Mouse (Mus musculus) liver, embryonic 14.5 days (tissue): ENCODE measurements around the gene Sp1. TPM values are rescaled to one million over a fixed set of nuclear protein-coding genes. Genes with fewer than 3 reads are reported as not detected.

Source experiments
- ATAC-seq: fragments of 200-750 bp; cut with Nextera tagmentation; 2 replicates; pipeline ENCODE4 v1.8.0; 2017; ENCODE audit warnings: moderate number of reproducible peaks, mild to moderate bottlenecking, moderate library complexity; ENCODE audit not compliant: insufficient read depth
- DNase-seq, 3 experiments: peaks; one replicate each; pipeline ENCODE4 v3.0.0-alpha.2; 2012 to 2013; ENCODE audit warnings: low read depth in 3 of 3, low spot score in 3 of 3
- H3K27ac ChIP-seq: fragments of 300-500 bp; sonication (generic); 2 replicates; pipeline ENCODE4 v1.5.1; 2014; ENCODE audit warnings: moderate library complexity, mild to moderate bottlenecking, control low read depth, inconsistent platforms
- H3K27me3 ChIP-seq: fragments of 300-500 bp; sonication (generic); 2 replicates; pipeline ENCODE4 v1.6.1; 2014; ENCODE audit warnings: mild to moderate bottlenecking, low read length, moderate library complexity; ENCODE audit not compliant: control insufficient read depth, insufficient read depth
- H3K36me3 ChIP-seq: fragments of 300-500 bp; sonication (generic); replicated peaks from 2 replicates; pipeline ENCODE4 v1.6.1; 2014; ENCODE audit warnings: low read depth; ENCODE audit not compliant: control insufficient read depth, insufficient read depth
- H3K4me1 ChIP-seq, 2 experiments: fragments of 200-500 bp in 1 of 2; fragments of 300-500 bp in 1 of 2; sonication (generic) in 1 of 2; replicated peaks; 2 replicates each; pipeline ENCODE4 v1.6.1; 2012 to 2014; ENCODE audit warnings: antibody characterized with exemption in 1 of 2, inconsistent platforms in 1 of 2, low read length in 1 of 2; ENCODE audit not compliant: control insufficient read depth in 2 of 2, insufficient read depth in 2 of 2
- H3K4me2 ChIP-seq: fragments of 300-500 bp; sonication (generic); 2 replicates; pipeline ENCODE4 v1.6.1; 2014; ENCODE audit warnings: low read depth, mild to moderate bottlenecking, control low read depth, moderate library complexity
- H3K4me3 ChIP-seq, 2 experiments: fragments of 200-500 bp in 1 of 2; fragments of 300-500 bp in 1 of 2; sonication (generic) in 1 of 2; 2 replicates each; pipeline ENCODE4 v1.5.1; 2012 to 2014; ENCODE audit warnings: low read depth in 2 of 2, low read length in 2 of 2, mild to moderate bottlenecking in 2 of 2, control low read depth in 1 of 2, inconsistent platforms in 1 of 2, moderate library complexity in 1 of 2; ENCODE audit not compliant: insufficient read depth in 1 of 2
- H3K9ac ChIP-seq: fragments of 300-500 bp; sonication (generic); replicated peaks from 2 replicates; pipeline ENCODE4 v1.6.1; 2014; ENCODE audit warnings: mild to moderate bottlenecking, control low read depth, moderate library complexity
- H3K9me3 ChIP-seq: fragments of 300-500 bp; sonication (generic); 2 replicates; pipeline ENCODE4 v1.6.1; 2016; ENCODE audit warnings: low read length, mixed read lengths; ENCODE audit not compliant: control insufficient read depth
- CTCF ChIP-seq: IDR thresholded peaks from 2 replicates; pipeline ENCODE4 v1.5.1; 2016; ENCODE audit warnings: antibody characterized with exemption, low read depth, control low read depth
- EP300 ChIP-seq: IDR thresholded peaks from 2 replicates; pipeline ENCODE4 v1.6.1; 2016; ENCODE audit warnings: antibody characterized with exemption, low read depth
- WGBS: fragments of 180-500 bp; shearing (Covaris S2); extraction: QIAGEN DNeasy Blood & Tissue Kit; methylation state at CpG from one replicate; pipeline ENCODE4 v1.1.7; 2014; ENCODE audit not compliant: insufficient replicate concordance; 5-methylcytosine and 5-hydroxymethylcytosine counted together
- polyA plus RNA-seq, 2 experiments: library from polyadenylated mRNA; depleted of rRNA in 1 of 2; stranded (reverse) in 1 of 2; unstranded in 1 of 2; fragments of >200 nt; fragmentation: Nextera tagmentation in 1 of 2; extraction: Ambion mirVana in 1 of 2; gene quantifications; 2 replicates each; pipeline versions ENCODE4 v1.2.1 to v1.2.3; 2012 to 2014

The Sp1 gene
- polyA plus RNA-seq, 2 experiments = 5.4 to 9.5 TPM

DNA sequence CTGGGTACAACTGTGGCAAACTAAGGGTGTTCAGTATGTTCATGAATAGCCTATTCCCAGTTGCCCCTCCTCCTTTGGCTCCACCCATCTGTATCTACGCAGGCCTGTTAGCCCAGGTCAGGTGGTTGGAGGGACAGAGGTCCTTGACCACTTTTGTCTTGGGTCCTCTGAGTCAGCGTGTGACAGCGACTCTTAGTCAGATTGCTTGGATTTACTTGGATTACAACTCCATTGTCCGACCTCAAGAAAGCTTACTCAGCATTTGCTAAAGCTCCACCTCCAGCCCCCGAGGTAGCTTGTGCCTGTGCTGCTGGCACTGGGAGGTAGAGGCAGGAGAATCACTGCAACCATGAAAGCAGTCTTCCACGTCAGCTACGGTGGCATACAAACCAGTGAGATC, 45.0 kb downstream of the Sp1 start:
- DNase-seq (no peak), ATAC-seq (no peak)
- no peaks in the 10 kb centered on the region for H3K9me3 ChIP-seq
- H3K9ac ChIP-seq = no peak overlapping the region
- no peak overlapping the region for H3K27ac ChIP-seq
- TF ChIP-seq CTCF = no peak
- TF ChIP-seq EP300 = no peak
- WGBS = 29% methylated on average over 7 of the region's 7 CpGs
- peaks cover 0 to 2% of the 10 kb centered on the region in 2 experiments; a peak in 3 of 4 replicates for H3K4me1 ChIP-seq
- H3K36me3 ChIP-seq = no peaks in the 10 kb centered on the region
- H3K27me3 ChIP-seq = no peaks in the 10 kb centered on the region
- H3K4me2 ChIP-seq = peak overlapping the region; percentile 20; the same call in 1 of the 2 replicates
- no peak overlapping the region for H3K4me3 ChIP-seq

DNA sequence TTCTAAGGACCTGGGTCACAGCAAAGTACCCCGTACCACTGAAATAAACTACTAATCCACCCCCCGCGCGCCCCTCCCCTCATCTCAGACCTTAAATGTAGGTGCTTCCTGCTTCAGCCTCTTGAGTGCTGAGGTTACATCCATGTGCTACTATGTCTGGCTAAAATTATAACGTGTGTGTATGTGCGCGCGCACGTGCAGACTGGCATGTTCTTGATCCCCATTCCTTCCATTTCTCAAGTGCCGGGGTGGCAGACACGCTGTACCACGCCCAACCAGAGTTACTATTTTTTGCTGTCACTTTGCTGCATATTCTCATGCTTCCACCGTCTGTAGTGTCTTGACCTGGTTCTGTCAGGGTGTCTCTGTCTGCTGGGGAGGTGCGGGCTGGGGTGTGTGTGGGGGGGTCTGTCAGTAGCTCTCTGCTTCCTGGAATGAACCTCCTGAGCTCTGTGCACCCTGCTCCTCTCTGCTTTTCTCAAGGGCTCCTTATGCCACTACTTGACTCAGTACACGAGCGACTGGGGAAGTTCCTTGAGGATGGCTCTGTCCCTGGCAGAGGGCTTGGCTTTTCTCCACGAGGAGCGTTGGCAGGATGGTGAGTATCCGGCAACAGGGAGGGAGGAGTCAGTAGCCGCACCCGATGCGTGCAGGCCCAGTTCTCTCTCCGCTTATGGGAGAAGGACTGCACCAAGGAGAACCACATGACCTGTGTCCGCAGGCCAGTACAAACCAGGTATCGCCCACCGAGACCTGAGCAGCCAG, 45.9 kb downstream of the Sp1 start:
- no peak for TF ChIP-seq CTCF
- no peak for TF ChIP-seq EP300
- no peak overlapping the region for H3K27ac ChIP-seq
- 72% methylated on average over 26 of the region's 26 CpGs for WGBS
- no peaks in the 10 kb centered on the region for H3K27me3 ChIP-seq
- peaks cover 0 to 2% of the 10 kb centered on the region in 2 experiments; a peak in 3 of 4 replicates for H3K4me1 ChIP-seq
- H3K9me3 ChIP-seq = no peaks in the 10 kb centered on the region
- no peaks in the 10 kb centered on the region for H3K36me3 ChIP-seq
- H3K4me2 ChIP-seq = no peak overlapping the region
- H3K9ac ChIP-seq = no peak overlapping the region
- H3K4me3 ChIP-seq = no peak overlapping the region
- DNase-seq (no peak), ATAC-seq (no peak)

DNA sequence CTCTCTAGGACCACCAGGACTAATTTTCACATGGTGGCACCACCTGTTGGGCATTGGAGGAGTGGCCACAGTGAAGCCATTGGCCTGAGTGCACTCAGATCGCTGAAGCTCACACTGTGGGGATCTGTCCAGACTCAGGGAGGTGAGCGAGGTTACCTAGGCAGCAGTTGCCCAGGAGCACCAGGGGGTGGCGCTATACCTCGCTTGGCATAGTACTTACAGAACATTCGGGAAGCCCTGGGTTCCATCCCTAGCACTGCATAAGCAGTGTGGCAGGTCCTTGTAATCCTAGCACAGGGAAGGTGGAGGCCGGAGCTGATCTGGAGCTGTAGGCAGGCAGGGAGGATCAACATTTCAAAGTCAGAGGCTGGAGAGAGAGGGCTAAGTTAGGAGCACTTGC, 50.0 kb downstream of the Sp1 start:
- peaks cover 36 to 39% of the 10 kb centered on the region in 2 experiments for H3K4me1 ChIP-seq
- DNase-seq = peak in 1 of 3 experiments; percentile 33

DNA sequence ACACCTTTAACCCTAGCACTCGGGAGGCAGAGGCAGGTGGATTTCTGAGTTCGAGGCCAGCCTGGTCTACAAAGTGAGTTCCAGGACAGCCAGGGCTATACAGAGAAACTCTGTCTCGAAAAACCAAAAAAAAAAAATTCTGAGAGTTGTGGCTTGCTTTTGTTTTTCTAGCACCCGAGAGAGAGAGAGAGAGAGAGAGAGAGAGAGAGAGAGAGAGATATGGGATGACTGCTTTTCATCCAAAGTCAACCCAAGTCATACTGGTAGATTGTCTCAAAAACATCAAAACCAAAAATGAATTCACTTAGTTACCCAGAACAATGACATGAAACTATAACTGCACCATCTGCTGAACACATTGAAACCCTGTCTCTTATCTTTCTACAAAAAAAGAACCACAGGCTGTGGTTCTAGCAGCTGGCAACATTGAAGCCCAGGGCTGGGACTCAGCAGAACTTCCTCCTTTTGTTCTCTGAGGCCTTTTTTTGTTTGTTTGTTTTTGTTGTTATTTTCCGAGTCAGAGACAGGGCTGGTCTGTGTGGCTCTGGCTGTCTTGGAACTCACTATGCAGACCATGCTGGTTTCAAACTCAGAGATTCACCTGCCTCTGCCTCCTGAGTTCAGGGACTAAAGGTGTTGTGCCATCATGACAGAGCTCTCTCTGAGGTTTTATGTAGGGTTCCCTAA, 52.2 kb downstream of the Sp1 start:
- no peaks in the 10 kb centered on the region for H3K27me3 ChIP-seq
- DNase-seq = peak in 1 of 3 experiments; percentile 47
- TF ChIP-seq CTCF (no peak), EP300 (no peak)
- ATAC-seq = peak; percentile 11; the same call in 1 of the 2 replicates
- no peaks in the 10 kb centered on the region for H3K9me3 ChIP-seq
- no peaks in the 10 kb centered on the region for H3K36me3 ChIP-seq
- H3K4me1 ChIP-seq = peaks cover 40 to 45% of the 10 kb centered on the region in 2 experiments
- peak overlapping the region in 1 of 2 experiments; percentile 55; a peak in 2 of 4 replicates for H3K4me3 ChIP-seq
- H3K27ac ChIP-seq = peak overlapping the region; percentile 87
- 28% methylated on average over 5 of the region's 5 CpGs for WGBS
- H3K9ac ChIP-seq = peak overlapping the region; percentile 43
- H3K4me2 ChIP-seq = peak overlapping the region; percentile 88

More for the DNA sequence above, 50.0 kb downstream of the Sp1 start:
- Histone ChIP-seq H3K4me3 (no peak overlapping the region), H3K27me3 (no peaks in the 10 kb centered on the region), H3K9me3 (no peaks in the 10 kb centered on the region), H3K4me2 (no peak overlapping the region), H3K27ac (no peak overlapping the region), H3K9ac (no peak overlapping the region), H3K36me3 (no peaks in the 10 kb centered on the region)
- WGBS = 44% methylated on average over 6 of the region's 6 CpGs
- ATAC-seq = no peak
- TF ChIP-seq CTCF (peak; percentile 86), EP300 (no peak)

DNA sequence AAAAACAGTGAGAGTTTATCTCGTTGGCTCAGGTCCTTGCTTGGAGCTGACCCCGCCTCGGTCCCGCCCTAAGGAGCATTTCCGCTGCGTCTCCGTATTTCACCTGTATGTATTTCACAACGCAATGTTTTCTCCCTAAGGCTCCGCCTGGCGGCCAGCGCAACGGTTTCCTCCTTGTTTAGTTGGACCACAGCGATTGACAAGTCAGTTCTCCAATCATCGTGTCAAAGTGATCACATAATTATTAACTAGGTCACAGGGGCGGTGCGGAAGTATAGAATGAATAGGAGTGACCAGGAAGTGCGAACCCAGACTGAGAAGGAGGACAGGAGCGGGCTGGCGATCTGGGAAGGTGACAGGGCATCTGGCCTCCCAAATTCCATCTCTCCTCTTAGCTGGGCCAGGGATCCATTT, 53.0 kb downstream of the Sp1 start, which contains the start of gene Prr13:
Gene Prr13 (plus strand): TSS at position 125 of the 414 bp plus-strand sequence.
- Histone ChIP-seq H3K9me3 (no peaks in the 10 kb centered on the region), H3K36me3 (no peaks in the 10 kb centered on the region; the same call in 1 of the 2 replicates), H3K4me3 (peak within 1 kb of the TSS; percentile 55 to 75), H3K27me3 (no peaks in the 10 kb centered on the region), H3K9ac (peak within 1 kb of the TSS; percentile 43), H3K4me2 (peak within 1 kb of the TSS; percentile 88), H3K4me1 (peaks cover 40 to 45% of the 10 kb centered on the region in 2 experiments), H3K27ac (peak within 1 kb of the TSS; percentile 87)
- TF ChIP-seq EP300 = no peak
- peak; percentile 82 for TF ChIP-seq CTCF
- peak; percentile 91 to 95 (median 94) for DNase-seq
- WGBS = under 1% methylated on average over 19 of the region's 19 CpGs
- ATAC-seq = peak; percentile 79
